Mouse (Mus musculus) hindbrain, embryonic 15.5 days (tissue): ENCODE data around the gene Dpm1. TPM values are rescaled to one million over a fixed set of nuclear protein-coding genes. Genes with fewer than 3 reads are reported as not detected.

Source experiments
- ATAC-seq: fragments of 200-750 bp; cut with Nextera tagmentation; 2 replicates; pipeline ENCODE4 v1.8.0; 2017; ENCODE audit warnings: low read depth, moderate number of reproducible peaks, moderate TSS enrichment; ENCODE audit not compliant: low FRiP score
- H3K27ac ChIP-seq: fragments of 300-500 bp; sonication (generic); replicated peaks from 2 replicates; pipeline ENCODE4 v1.5.1; 2015; ENCODE audit warnings: mild to moderate bottlenecking, inconsistent platforms
- H3K27me3 ChIP-seq: fragments of 300-500 bp; sonication (generic); 2 replicates; pipeline ENCODE4 v1.6.1; 2015; ENCODE audit warnings: control low read depth, inconsistent platforms
- H3K36me3 ChIP-seq: fragments of 300-500 bp; sonication (generic); 2 replicates; pipeline ENCODE4 v1.6.1; 2015; ENCODE audit warnings: control low read depth, inconsistent platforms
- H3K4me1 ChIP-seq: fragments of 300-500 bp; sonication (generic); replicated peaks from 2 replicates; pipeline ENCODE4 v1.6.1; 2015; ENCODE audit warnings: control low read depth, inconsistent platforms
- H3K4me2 ChIP-seq: fragments of 300-500 bp; sonication (generic); 2 replicates; pipeline ENCODE4 v1.6.1; 2015; ENCODE audit warnings: moderate library complexity, mild to moderate bottlenecking, inconsistent platforms
- H3K4me3 ChIP-seq: fragments of 300-500 bp; sonication (generic); 2 replicates; pipeline ENCODE4 v1.5.1; 2015; ENCODE audit warnings: mild to moderate bottlenecking, inconsistent platforms
- H3K9ac ChIP-seq: fragments of 300-500 bp; sonication (generic); 2 replicates; pipeline ENCODE4 v1.6.1; 2015; ENCODE audit warnings: inconsistent platforms
- H3K9me3 ChIP-seq: fragments of 300-500 bp; sonication (generic); 2 replicates; pipeline ENCODE4 v1.6.1; 2016; ENCODE audit warnings: control low read depth, inconsistent platforms
- WGBS: fragments of 180-500 bp; shearing (Covaris S2); methylation state at CpG from one replicate; pipeline ENCODE4 v1.1.7; 2015; 5-methylcytosine and 5-hydroxymethylcytosine counted together
- polyA plus RNA-seq: library from polyadenylated mRNA; unstranded; fragments of >200 nt; fragmentation: Nextera tagmentation; extraction: Ambion mirVana; gene quantifications from 2 replicates; pipeline ENCODE4 v1.2.1, GENCODE M21; 2015

Dpm1 gene
- polyA plus RNA-seq, 1 experiment from 2014 or later, result 54.6 TPM

DNA sequence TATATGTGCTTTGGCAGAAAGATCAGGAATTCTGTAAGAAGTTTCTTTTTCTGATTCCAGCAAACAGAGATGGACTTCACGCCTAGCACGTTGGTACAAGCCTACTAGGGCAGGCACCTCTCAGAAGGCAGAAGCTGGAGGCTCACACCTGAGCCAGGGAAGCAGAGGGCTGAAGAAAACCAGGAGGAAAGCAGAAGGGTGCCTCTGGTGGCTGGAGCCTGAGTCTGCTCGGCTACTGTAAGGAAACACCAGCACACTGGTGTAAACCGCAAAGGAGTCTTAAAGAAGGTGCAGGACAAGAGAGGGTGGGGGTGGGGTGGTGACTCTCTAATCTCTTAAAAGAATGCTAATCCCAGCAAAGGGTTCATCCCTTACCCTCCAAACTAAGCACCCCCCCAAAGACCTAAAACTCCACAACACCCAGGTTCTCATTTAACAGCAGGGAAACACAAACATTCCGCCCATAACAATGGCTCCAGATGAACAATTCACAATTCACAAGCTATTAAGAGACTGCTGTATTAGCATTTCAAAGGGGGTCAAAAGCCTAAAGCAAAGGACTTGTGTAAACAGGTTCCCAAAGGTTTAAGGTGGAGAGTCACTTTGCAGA lies 16.5 kb downstream of the Dpm1 start:
- no peak for ATAC-seq
- 49% methylated on average over 5 of the region's 5 CpGs for WGBS
- Histone ChIP-seq H3K27ac (no peak overlapping the region), H3K9me3 (no peaks in the 10 kb centered on the region), H3K4me1 (no peaks in the 10 kb centered on the region), H3K4me2 (no peak overlapping the region), H3K4me3 (no peak overlapping the region), H3K9ac (no peak overlapping the region), H3K27me3 (no peaks in the 10 kb centered on the region), H3K36me3 (peaks cover 80% of the 10 kb centered on the region)

DNA sequence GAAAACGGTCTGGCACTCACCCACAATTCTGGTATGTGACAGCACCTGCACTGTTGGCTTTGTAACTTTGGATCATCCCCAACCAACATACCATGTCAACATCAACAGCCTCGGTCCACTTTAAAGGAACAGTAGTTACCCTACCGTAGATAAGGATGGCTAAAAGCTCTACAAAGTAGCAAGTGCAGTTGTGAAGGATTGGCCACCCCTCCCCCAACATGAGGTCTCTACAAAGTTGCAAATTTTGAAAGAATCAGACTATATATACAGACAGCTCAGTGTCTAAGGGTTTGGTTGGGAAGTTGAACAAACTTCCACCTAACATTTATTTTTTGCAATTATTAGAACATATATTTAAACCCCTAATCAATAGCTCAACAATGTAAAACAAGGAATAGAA lies 22.5 kb downstream of the Dpm1 start:
- H3K4me1 ChIP-seq, result peaks cover 23% of the 10 kb centered on the region
- H3K9ac ChIP-seq, result no peak overlapping the region
- H3K4me2 ChIP-seq, result peak overlapping the region; percentile 70
- peak overlapping the region; percentile 100 for H3K27ac ChIP-seq
- no peak; the same call in 1 of the 2 replicates for ATAC-seq
- H3K4me3 ChIP-seq, result no peak overlapping the region; the same call in 1 of the 2 replicates
- no peaks in the 10 kb centered on the region for H3K27me3 ChIP-seq
- WGBS, result 90% methylated on average over 3 of the region's 3 CpGs
- H3K9me3 ChIP-seq, result no peaks in the 10 kb centered on the region
- H3K36me3 ChIP-seq, result peaks cover 44% of the 10 kb centered on the region

DNA sequence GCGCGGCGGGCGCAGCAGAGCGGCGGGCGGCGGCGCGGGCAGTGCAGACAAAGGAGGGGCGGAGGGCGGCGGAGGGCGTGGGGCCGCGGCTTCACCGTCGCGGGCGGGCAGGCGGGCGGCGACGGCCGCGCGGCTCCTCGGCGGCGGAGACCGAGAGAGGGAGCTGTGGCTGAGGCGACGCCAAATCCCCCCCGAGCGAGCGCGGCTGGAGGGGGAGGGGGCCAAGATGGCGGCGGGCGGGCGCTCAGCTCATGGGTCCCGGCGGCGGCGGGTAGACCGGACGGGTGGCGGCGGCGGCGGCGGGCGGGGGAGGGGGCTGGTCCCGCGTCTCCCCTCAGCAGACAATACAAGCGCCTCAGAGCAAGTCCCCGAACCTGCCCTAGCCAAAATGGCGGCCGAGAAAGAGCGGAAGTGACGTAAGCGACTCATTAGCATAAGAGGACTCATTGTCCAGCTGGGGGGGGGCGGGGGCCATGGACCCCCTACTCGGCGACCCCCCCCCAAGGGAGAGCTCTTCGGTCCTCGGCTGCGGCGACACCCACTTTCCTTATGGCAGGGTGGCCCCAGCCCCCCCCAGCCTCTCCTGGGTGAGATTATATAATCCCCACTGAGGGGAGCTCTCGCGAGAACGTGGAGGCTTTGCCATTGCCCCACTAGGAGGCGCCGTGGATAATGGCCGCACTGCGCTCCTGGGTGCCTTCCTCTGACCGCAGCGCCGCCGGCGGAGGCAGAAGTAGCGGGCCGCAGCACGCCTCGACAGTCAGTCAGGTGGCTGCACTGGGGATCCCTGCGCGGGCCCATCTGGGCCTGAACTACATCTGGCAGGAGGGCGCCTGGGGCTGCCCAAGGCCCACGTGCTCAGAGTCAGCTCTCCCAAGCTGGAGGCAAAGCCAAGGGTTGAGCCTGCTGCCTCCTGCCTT lies 23.4 kb downstream of the Dpm1 start, which contains the start of gene Adnp:
Adnp (minus strand) TSS at position 388 of the 920 bp plus-strand sequence.
- no peaks in the 10 kb centered on the region for H3K9me3 ChIP-seq
- H3K9ac ChIP-seq, result peak within 1 kb of the TSS; percentile 100
- H3K27ac ChIP-seq, result peak within 1 kb of the TSS; percentile 100
- peaks cover 36% of the 10 kb centered on the region for H3K36me3 ChIP-seq
- peak; percentile 92 for ATAC-seq
- peaks cover 29% of the 10 kb centered on the region for H3K4me1 ChIP-seq
- peak within 1 kb of the TSS; percentile 70 for H3K4me2 ChIP-seq
- WGBS, result under 1% methylated on average over 35 of the region's 89 CpGs
- H3K27me3 ChIP-seq, result no peaks in the 10 kb centered on the region
- peak within 1 kb of the TSS; percentile 99 for H3K4me3 ChIP-seq

DNA sequence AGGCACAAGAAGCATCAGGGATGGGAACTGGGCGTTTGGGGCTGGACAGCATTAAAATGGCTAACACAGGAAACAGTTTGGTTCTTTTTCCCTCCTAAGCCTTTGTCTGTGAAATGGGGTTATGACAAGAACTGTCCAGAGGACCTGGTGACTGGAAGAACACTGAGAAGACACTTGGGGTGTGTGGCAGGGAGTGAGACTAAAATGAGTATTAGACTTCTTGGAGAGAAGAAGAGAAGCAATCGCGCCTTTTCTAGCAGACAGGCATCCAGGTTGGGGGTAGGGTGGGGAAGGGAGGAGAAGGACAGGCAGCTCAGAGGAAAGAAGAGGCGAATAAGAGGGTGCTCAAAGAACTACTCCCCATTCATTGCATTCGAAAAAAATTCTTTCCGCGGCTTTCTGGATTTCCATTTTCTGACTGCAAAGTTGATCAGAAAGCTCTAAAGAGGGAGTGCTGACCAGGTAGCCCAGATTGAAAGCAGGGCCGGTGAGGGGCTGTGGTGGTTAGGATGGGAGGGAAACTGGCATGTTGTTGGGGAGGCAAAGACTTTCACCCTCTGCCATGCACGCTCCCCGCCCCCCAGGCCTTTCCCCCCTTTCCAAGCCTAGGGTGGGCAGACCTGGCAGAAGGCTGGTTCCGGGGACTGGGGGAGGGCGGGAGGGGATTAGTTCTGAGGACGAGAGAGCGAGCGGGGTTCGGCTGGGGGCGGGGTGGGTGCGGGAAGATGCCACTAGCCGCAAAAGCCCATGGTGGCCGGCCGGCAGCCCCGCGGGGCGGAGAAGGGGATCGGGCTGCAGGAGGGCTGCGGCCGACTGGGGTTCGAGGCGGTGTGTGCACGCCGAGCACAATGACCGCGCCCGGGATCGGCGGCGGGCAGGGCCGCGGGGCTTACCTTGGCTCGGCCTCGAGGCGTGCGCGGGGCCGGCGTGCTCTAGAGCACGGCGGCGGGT lies 24.4 kb downstream of the Dpm1 start:
- peak; percentile 8; the same call in 1 of the 2 replicates for ATAC-seq
- WGBS, result under 1% methylated on average over 45 of the region's 49 CpGs
- Histone ChIP-seq H3K36me3 (peaks cover 25% of the 10 kb centered on the region), H3K9ac (peak overlapping the region; percentile 100), H3K4me2 (peak overlapping the region; percentile 70), H3K27ac (peak overlapping the region; percentile 100), H3K9me3 (no peaks in the 10 kb centered on the region), H3K4me3 (peak overlapping the region; percentile 99), H3K27me3 (no peaks in the 10 kb centered on the region), H3K4me1 (peaks cover 37% of the 10 kb centered on the region)

DNA sequence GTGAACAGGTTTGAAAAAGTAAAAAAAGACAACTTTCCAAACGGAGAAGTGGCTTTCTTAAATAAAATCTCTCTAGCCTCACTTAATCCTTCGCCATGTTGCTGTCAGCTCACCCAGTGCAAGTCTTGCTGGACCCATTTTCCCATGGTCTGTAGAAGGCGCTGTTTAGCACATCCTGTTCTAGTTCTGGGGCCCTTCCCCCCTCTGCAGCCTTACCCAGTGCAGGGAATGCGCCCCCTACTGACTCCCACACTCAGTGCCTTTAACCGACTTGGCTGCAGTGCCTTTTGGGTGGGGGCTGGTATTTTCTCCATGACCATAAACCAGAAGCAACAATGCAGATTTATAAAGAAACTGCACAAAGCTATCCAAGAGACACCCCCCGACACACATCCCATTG lies 25.1 kb downstream of the Dpm1 start:
- ATAC-seq, result peak; percentile 27; the same call in 1 of the 2 replicates
- no peaks in the 10 kb centered on the region for H3K9me3 ChIP-seq
- no peaks in the 10 kb centered on the region for H3K27me3 ChIP-seq
- H3K4me1 ChIP-seq, result peaks cover 44% of the 10 kb centered on the region
- H3K4me2 ChIP-seq, result peak overlapping the region; percentile 70
- H3K27ac ChIP-seq, result peak overlapping the region; percentile 100
- peaks cover 18% of the 10 kb centered on the region for H3K36me3 ChIP-seq
- peak overlapping the region; percentile 100 for H3K9ac ChIP-seq
- peak overlapping the region; percentile 99 for H3K4me3 ChIP-seq
- 9% methylated on average over 6 of the region's 6 CpGs for WGBS

DNA sequence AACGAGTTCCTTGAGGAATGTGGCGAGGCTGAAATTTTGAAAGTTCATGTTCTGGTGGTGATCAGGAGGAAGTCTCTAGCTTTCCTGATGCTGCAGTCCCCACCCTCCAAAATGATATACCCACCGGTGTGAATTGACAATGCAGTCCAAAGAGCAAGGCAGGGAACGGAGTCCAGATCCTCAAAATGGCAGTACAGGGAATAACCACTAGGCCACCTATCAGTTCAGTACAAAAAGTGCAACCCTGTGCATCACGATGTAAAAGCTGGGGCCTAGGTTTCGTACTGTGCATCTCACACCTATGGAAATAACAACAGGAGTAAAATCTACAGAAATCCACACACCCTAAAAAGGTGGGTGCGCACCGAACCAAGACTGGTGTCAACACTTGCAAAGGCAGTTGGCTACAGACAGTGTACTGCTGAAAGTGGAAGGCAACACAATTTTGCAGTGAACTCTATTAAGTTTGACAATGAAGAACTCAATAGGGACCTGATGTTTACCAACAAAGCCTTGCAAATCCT lies 25.9 kb downstream of the Dpm1 start:
- Histone ChIP-seq H3K9me3 (no peaks in the 10 kb centered on the region), H3K9ac (peak overlapping the region; percentile 100; the same call in 1 of the 2 replicates), H3K4me3 (peak overlapping the region; percentile 99), H3K4me1 (peaks cover 50% of the 10 kb centered on the region), H3K4me2 (peak overlapping the region; percentile 70), H3K27ac (no peak overlapping the region), H3K27me3 (no peaks in the 10 kb centered on the region), H3K36me3 (peaks cover 15% of the 10 kb centered on the region; the same call in 1 of the 2 replicates)
- ATAC-seq, result no peak
- WGBS, result 80% methylated on average over 8 of the region's 8 CpGs

DNA sequence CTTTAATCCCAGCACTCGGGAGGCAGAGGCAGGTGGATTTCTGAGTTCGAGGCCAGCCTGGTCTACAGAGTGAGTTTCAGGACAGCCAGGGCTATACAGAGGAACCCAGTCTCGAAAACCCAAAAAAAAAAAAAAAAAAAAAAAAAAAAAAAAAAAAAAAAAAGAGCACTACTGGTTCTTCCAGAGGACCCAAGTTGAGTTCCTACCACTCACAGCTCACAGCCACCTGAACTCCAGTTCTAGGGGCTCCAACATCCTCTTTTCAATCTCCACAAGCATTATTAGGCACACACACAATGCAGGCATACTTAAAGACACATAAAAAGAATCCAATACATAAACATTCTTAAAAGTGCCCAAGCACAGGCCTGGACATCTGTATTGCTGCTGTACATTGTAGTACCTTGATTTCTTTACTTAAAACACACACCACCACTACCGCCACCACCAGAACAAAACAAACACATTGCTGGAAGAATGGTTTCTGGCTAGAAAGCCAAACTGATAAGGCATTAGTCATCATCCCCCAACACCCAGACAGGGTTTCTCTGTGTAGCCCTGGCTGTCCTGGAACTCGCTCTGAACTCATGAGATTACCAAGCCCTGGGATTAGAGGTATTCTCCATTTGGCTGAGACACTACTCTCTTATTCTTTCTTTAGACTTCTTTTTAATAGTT lies 30.2 kb downstream of the Dpm1 start:
- Histone ChIP-seq H3K27me3 (no peaks in the 10 kb centered on the region), H3K4me2 (0 out of 2 replicates have a peak overlapping the region, but pooled peaks have one; percentile 13), H3K27ac (no peak overlapping the region), H3K9me3 (no peaks in the 10 kb centered on the region), H3K4me3 (no peak overlapping the region), H3K9ac (no peak overlapping the region), H3K36me3 (no peaks in the 10 kb centered on the region), H3K4me1 (peaks cover 82% of the 10 kb centered on the region)
- WGBS, result 89% methylated on average over 4 of the region's 5 CpGs
- no peak for ATAC-seq

DNA sequence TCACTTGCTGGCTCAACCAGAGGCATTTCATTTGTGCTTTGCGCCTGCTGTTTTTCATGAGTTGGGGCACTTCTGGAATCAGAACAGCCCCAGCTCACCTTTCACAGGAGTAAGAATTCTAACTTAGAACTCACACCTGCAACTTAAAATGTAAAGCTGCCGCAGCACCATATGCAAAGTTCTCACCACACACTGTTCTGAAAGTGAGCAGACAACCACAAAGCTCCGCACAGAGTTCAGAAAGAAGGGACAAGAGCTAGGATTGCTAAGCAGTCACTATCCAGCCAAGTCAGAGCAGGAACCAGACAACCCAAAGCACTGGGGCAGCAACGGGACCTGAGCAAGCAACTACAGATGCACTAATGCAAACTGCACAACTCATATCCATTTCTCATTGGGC lies 30.9 kb downstream of the Dpm1 start:
- no peak overlapping the region for H3K9ac ChIP-seq
- no peak overlapping the region for H3K4me3 ChIP-seq
- 0 out of 2 replicates have a peak overlapping the region, but pooled peaks have one; percentile 13 for H3K4me2 ChIP-seq
- no peak for ATAC-seq
- H3K36me3 ChIP-seq, result no peaks in the 10 kb centered on the region
- H3K27me3 ChIP-seq, result no peaks in the 10 kb centered on the region
- peaks cover 80% of the 10 kb centered on the region for H3K4me1 ChIP-seq
- H3K9me3 ChIP-seq, result no peaks in the 10 kb centered on the region
- WGBS, result 90% methylated on average over 4 of the region's 4 CpGs
- no peak overlapping the region for H3K27ac ChIP-seq

DNA sequence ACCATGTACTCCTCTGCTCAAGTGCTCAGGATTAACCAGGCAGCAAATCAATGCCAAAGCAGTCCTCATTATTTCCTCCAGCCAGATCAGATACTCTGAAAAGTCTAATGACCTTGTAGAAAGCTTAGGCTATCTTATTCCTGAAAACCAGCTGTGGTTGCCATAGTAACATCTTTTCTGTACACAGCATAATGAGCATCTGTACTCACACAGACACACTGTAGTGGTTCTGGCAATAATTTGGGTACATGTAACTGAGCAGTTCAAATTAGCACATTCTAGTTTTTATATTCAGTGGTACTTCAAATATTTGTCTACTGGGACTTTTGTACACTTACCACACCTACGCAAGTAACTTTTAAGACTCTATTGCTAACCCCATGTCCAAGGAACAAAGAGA lies 32.0 kb downstream of the Dpm1 start:
- Histone ChIP-seq H3K4me1 (peaks cover 82% of the 10 kb centered on the region), H3K9me3 (no peaks in the 10 kb centered on the region), H3K4me2 (no peak overlapping the region), H3K4me3 (no peak overlapping the region), H3K36me3 (no peaks in the 10 kb centered on the region), H3K27me3 (no peaks in the 10 kb centered on the region), H3K27ac (no peak overlapping the region), H3K9ac (no peak overlapping the region)
- 83% methylated on average over 1 of the region's 1 CpGs for WGBS
- ATAC-seq, result no peak

DNA sequence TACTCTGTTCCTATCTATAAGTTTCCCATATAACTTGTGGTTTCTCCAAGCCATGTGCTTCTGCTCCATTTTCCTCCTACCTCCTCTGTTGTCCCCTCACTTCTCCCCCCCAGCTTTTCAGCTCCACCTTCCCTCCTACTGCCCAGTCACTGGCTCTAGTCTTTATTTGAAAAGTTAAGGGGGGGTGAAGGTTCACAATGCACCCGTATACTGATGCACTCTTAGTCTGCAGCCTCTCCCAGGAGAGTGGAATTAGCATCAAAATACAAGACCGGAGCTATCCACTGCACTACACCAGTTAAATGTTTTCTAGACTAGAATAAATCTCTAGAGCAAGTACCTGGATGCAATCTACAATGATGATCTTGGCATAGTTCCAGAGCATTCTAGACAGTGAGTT lies 34.7 kb downstream of the Dpm1 start:
- H3K4me3 ChIP-seq, result no peak overlapping the region
- no peak overlapping the region for H3K4me2 ChIP-seq
- H3K27me3 ChIP-seq, result no peaks in the 10 kb centered on the region
- no peak overlapping the region for H3K27ac ChIP-seq
- no peak overlapping the region for H3K9ac ChIP-seq
- H3K9me3 ChIP-seq, result no peaks in the 10 kb centered on the region
- ATAC-seq, result no peak
- peaks cover 79% of the 10 kb centered on the region for H3K4me1 ChIP-seq
- no peaks in the 10 kb centered on the region for H3K36me3 ChIP-seq
- WGBS, result 19% methylated on average over 2 of the region's 2 CpGs

DNA sequence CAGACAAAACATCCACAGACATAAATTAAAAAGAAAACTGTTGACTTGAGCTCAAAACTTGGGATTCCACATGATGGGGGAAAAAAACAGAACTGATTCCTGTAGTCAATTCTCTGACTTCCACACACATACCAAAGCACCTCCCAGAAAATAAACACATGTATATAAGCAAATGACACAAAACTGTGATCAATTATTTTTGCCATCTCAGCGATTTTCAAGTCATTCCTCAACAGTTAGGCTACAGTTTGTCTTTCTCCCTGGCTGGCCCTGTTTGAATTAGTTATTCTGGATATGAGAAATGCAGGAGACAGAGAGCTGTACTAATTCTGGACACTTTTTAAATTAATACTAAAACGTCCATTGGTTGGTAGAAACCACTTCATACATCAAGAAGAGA lies 36.7 kb downstream of the Dpm1 start:
- no peak for ATAC-seq

More for the DNA sequence above, 36.7 kb downstream of the Dpm1 start:
- peaks cover 71% of the 10 kb centered on the region for H3K4me1 ChIP-seq
- WGBS, result 76% methylated on average over 2 of the region's 2 CpGs
- no peak overlapping the region for H3K27ac ChIP-seq
- no peak overlapping the region for H3K4me2 ChIP-seq
- no peaks in the 10 kb centered on the region for H3K9me3 ChIP-seq
- H3K36me3 ChIP-seq, result no peaks in the 10 kb centered on the region
- H3K4me3 ChIP-seq, result no peak overlapping the region
- no peaks in the 10 kb centered on the region for H3K27me3 ChIP-seq
- H3K9ac ChIP-seq, result no peak overlapping the region
